Mouse (Mus musculus) bone marrow, adult 2 months (tissue): ENCODE measurements around the gene Brip1.

Experiments used
- CTCF ChIP-seq: fragments of 200-500 bp; IDR thresholded peaks from 2 replicates; pipeline ENCODE4 v1.5.1; 2011; ENCODE audit warnings: low read length, control low read depth; ENCODE audit not compliant: control insufficient read depth, insufficient read depth
- POLR2A ChIP-seq: fragments of 200-500 bp; IDR thresholded peaks from 2 replicates; pipeline ENCODE4 v1.6.1; 2011; ENCODE audit warnings: low read depth, mild to moderate bottlenecking, control low read depth, low read length, borderline replicate concordance; ENCODE audit not compliant: control insufficient read depth

- TF ChIP-seq CTCF = no peak
- no peak for TF ChIP-seq POLR2A
Observed at GRCm38 (mm10) chr11:86231781-86232350, 30.9 kb upstream of the Brip1 start.
